Mouse (Mus musculus) limb, embryonic 10.5 days (tissue): ENCODE measurements around the gene Vstm4. TPM values are rescaled to one million over a fixed set of nuclear protein-coding genes. Genes with fewer than 3 reads are reported as not detected.

ENCODE experiments used
- DNase-seq: peaks from one replicate; pipeline ENCODE4 v3.0.0-alpha.2; 2017; ENCODE audit warnings: low spot score
- H3K27ac ChIP-seq: fragments of 300-500 bp; sonication (generic); 2 replicates; pipeline ENCODE4 v1.5.1; 2016; ENCODE audit warnings: mild to moderate bottlenecking
- H3K27me3 ChIP-seq: fragments of 300-500 bp; sonication (generic); 2 replicates; pipeline ENCODE4 v1.6.1; 2016; ENCODE audit warnings: low read depth, mild to moderate bottlenecking; ENCODE audit not compliant: poor library complexity, severe bottlenecking
- H3K36me3 ChIP-seq: fragments of 300-500 bp; sonication (generic); 2 replicates; pipeline ENCODE4 v1.6.1; 2016; ENCODE audit warnings: mild to moderate bottlenecking, moderate library complexity
- H3K4me1 ChIP-seq: fragments of 300-500 bp; sonication (generic); 2 replicates; pipeline ENCODE4 v1.6.1; 2016
- H3K4me3 ChIP-seq: fragments of 300-500 bp; sonication (generic); 2 replicates; pipeline ENCODE4 v1.5.1; 2016; ENCODE audit warnings: mild to moderate bottlenecking, moderate library complexity
- H3K9me3 ChIP-seq: fragments of 300-500 bp; sonication (generic); replicated peaks from 2 replicates; pipeline ENCODE4 v1.6.1; 2016; ENCODE audit warnings: mild to moderate bottlenecking
- WGBS: fragments of 180-500 bp; shearing (Covaris S2); methylation state at CpG from one replicate; pipeline ENCODE4 v1.1.7; 2016; 5-methylcytosine and 5-hydroxymethylcytosine counted together
- polyA plus RNA-seq: library from polyadenylated mRNA; unstranded; fragments of >200 nt; fragmentation: Nextera tagmentation; extraction: Ambion mirVana; gene quantifications from 2 replicates; pipeline ENCODE4 v1.2.1, GENCODE M21; 2016

Gene Vstm4
- polyA plus RNA-seq, 1 experiment from 2014 or later, result 1.4 TPM

DNA sequence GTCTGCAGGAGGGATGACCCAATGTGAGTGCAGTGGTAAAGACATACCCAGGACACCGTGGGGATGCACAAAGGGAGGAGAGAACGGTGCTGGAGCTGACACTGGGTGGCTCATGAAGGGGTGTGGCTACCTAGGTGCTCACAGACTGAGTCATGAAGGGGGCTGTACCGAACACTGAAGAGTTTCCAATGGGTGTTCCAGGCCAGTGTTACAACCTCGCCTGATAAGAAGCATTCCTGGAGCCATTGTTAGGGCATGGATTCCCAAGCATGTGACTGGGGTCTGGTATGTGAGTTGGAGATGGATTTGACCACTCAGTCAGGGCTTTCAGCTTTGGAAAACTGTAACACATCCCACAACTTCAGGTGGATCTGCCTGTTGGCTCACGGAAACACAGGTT is 15.4 kb downstream of the Vstm4 start:
- Histone ChIP-seq H3K4me3 (no peak overlapping the region), H3K9me3 (no peaks in the 10 kb centered on the region), H3K36me3 (no peaks in the 10 kb centered on the region), H3K27me3 (no peaks in the 10 kb centered on the region), H3K27ac (no peak overlapping the region), H3K4me1 (no peaks in the 10 kb centered on the region)
- WGBS, result 91% methylated on average over 5 of the region's 5 CpGs
- DNase-seq, result no peak

- Histone ChIP-seq H3K36me3 (no peaks in the 10 kb centered on the region), H3K27ac (no peak overlapping the region), H3K9me3 (no peaks in the 10 kb centered on the region), H3K4me3 (no peak overlapping the region), H3K27me3 (no peaks in the 10 kb centered on the region), H3K4me1 (no peaks in the 10 kb centered on the region; the same call in 1 of the 2 replicates)
- 83% methylated on average over 6 of the region's 6 CpGs for WGBS
- DNase-seq, result no peak
These were observed 21.0 kb downstream of the Vstm4 start for GRCm38 (mm10) chr14:32877549-32877948.

- Histone ChIP-seq H3K27ac (no peak overlapping the region), H3K9me3 (no peaks in the 10 kb centered on the region), H3K4me3 (no peak overlapping the region), H3K4me1 (no peaks in the 10 kb centered on the region; the same call in 1 of the 2 replicates), H3K27me3 (no peaks in the 10 kb centered on the region), H3K36me3 (no peaks in the 10 kb centered on the region)
- WGBS, result 95% methylated on average over 5 of the region's 5 CpGs
- no peak for DNase-seq
These were observed 23.8 kb downstream of the Vstm4 start for GRCm38 (mm10) chr14:32880332-32880731.

DNA sequence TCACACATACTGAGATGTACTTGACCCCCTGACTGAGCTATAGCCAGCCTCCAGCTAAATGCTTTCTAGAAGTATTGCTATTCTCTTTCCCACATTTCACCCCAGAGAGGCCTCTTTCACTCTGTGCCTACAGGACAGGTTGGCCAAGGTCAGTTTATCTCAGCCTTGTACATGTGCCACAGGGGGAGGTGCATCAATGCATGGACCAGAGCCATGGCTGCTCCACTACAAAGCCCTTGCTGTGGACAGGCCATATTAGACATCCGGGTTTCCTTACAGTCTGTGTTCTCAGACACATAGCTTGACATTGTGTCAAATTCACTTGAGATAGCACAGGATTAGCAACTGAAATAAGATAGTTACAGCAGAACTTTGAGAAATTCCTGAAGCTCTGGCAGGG is 25.1 kb downstream of the Vstm4 start:
- Histone ChIP-seq H3K9me3 (no peaks in the 10 kb centered on the region), H3K27me3 (no peaks in the 10 kb centered on the region), H3K4me3 (no peak overlapping the region), H3K36me3 (no peaks in the 10 kb centered on the region), H3K4me1 (no peaks in the 10 kb centered on the region; the same call in 1 of the 2 replicates), H3K27ac (no peak overlapping the region)
- no peak for DNase-seq
- 94% methylated on average over 1 of the region's 1 CpGs for WGBS

- no peaks in the 10 kb centered on the region for H3K9me3 ChIP-seq
- H3K4me3 ChIP-seq, result no peak overlapping the region
- H3K4me1 ChIP-seq, result peaks cover 11% of the 10 kb centered on the region
- peak overlapping the region; percentile 30; the same call in 1 of the 2 replicates for H3K27ac ChIP-seq
- no peaks in the 10 kb centered on the region for H3K36me3 ChIP-seq
- H3K27me3 ChIP-seq, result no peaks in the 10 kb centered on the region
- WGBS, result 60% methylated on average over 6 of the region's 6 CpGs
- peak; percentile 40 for DNase-seq
These were observed 32.5 kb downstream of the Vstm4 start for GRCm38 (mm10) chr14:32888876-32889674.

GRCm38 (mm10) chr14:32894341-32894853 is 37.8 kb downstream of the Vstm4 start:
- no peak overlapping the region for H3K4me3 ChIP-seq
- H3K27me3 ChIP-seq, result no peaks in the 10 kb centered on the region
- peaks cover 2% of the 10 kb centered on the region for H3K4me1 ChIP-seq
- no peak for DNase-seq
- WGBS, result 94% methylated on average over 4 of the region's 4 CpGs
- no peaks in the 10 kb centered on the region for H3K9me3 ChIP-seq
- H3K27ac ChIP-seq, result no peak overlapping the region
- H3K36me3 ChIP-seq, result no peaks in the 10 kb centered on the region

DNA sequence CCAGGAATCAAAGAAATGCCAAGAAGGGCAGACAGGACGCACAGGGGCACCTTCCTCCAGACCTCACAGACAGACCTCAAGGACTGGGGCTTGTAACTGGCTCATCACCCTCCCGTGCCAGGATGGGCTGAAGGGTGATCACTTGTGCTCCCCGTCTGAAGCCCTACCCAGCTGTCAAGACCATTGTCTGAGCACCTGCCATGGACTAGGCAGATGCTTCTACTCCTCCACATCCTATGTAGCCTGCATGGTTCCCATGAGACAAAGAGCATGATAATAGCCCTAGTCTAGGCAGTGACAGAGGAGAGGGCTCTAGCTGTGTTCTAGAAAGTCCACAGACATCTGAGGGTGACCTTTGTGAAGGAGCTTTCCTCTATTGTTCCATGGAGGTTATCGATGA is 38.3 kb downstream of the Vstm4 start:
- Histone ChIP-seq H3K27me3 (no peaks in the 10 kb centered on the region), H3K27ac (no peak overlapping the region), H3K4me3 (no peak overlapping the region), H3K36me3 (no peaks in the 10 kb centered on the region), H3K9me3 (no peaks in the 10 kb centered on the region), H3K4me1 (no peaks in the 10 kb centered on the region)
- 89% methylated on average over 4 of the region's 4 CpGs for WGBS
- DNase-seq, result no peak

- Histone ChIP-seq H3K9me3 (no peaks in the 10 kb centered on the region), H3K36me3 (no peaks in the 10 kb centered on the region), H3K27me3 (no peaks in the 10 kb centered on the region), H3K4me1 (no peaks in the 10 kb centered on the region), H3K4me3 (no peak overlapping the region), H3K27ac (no peak overlapping the region)
- no peak for DNase-seq
- WGBS, result 93% methylated on average over 2 of the region's 2 CpGs
These were observed 40.3 kb downstream of the Vstm4 start for GRCm38 (mm10) chr14:32896896-32897295.

DNA sequence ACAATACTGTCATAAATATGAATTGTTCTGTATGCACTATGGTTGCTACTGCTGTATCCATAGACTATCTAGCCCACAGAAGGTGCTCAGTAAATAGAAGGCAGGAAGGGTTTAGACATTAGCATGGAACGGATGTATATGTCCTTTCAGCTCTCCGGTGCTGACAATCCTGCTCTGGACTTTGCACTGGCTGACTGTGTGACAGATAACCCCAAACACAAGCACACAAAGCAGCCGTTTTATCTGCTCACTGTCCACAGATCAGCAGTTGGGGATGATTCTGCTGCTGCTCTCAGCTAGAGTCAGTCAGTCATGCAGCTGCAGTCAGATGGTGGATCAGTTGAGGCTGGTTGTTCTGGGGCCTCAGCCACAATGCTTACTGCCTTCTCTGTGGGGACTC is 46.6 kb downstream of the Vstm4 start:
- H3K27ac ChIP-seq, result no peak overlapping the region
- no peaks in the 10 kb centered on the region for H3K36me3 ChIP-seq
- 89% methylated on average over 3 of the region's 3 CpGs for whole genome bisulfite sequencing
- H3K27me3 ChIP-seq, result no peaks in the 10 kb centered on the region
- DNase-seq, result no peak
- no peak overlapping the region for H3K4me3 ChIP-seq
- H3K9me3 ChIP-seq, result no peaks in the 10 kb centered on the region
- no peaks in the 10 kb centered on the region for H3K4me1 ChIP-seq

DNA sequence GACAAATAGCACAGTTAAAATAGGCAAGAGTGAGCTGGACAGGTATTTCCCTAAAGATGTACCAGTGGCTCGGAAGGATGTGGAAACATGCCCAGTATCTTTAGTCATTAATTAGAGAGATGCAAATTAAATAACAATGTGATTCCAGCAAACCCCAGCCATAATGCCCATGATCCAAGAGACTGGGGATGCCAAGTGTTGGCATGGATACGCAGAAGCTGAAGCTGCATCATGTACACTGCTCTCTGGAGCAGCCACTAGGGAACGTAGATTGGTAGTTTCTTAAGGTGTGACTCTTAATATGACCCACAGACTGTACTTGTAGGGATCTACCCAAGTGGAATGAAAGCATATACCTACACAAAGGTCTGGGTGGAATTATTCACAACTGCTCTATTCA is 50.0 kb downstream of the Vstm4 start:
- WGBS, result 93% methylated on average over 3 of the region's 3 CpGs
- H3K4me1 ChIP-seq, result no peaks in the 10 kb centered on the region
- H3K36me3 ChIP-seq, result no peaks in the 10 kb centered on the region
- DNase-seq, result no peak
- H3K27ac ChIP-seq, result no peak overlapping the region
- H3K4me3 ChIP-seq, result no peak overlapping the region
- H3K9me3 ChIP-seq, result no peaks in the 10 kb centered on the region
- no peaks in the 10 kb centered on the region for H3K27me3 ChIP-seq

DNA sequence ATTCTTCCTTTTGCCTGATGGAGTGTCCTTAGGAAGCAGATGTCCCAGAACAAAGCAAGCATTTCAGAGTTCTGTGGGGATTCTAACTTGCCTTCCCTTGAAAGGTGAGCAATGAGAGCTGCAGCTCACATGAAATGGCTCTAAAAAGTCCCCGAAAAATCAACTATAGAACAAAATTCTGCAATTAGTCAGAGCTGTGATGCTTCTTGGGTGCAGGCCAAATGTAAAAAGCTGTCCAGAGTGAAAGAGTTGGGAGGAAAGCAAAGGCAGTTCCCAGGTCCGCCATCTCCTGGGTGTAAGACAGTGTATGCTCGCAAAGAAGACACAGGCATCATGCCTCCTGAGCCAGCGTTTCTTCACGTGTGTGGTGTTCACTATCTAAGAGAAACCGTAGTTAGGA is 52.6 kb downstream of the Vstm4 start:
- Histone ChIP-seq H3K36me3 (no peaks in the 10 kb centered on the region), H3K9me3 (no peaks in the 10 kb centered on the region), H3K27ac (no peak overlapping the region), H3K4me1 (no peaks in the 10 kb centered on the region), H3K27me3 (no peaks in the 10 kb centered on the region), H3K4me3 (no peak overlapping the region)
- WGBS, result 92% methylated on average over 6 of the region's 6 CpGs
- no peak for DNase-seq

- Histone ChIP-seq H3K27ac (no peak overlapping the region), H3K36me3 (no peaks in the 10 kb centered on the region), H3K4me3 (no peak overlapping the region), H3K27me3 (no peaks in the 10 kb centered on the region), H3K4me1 (no peaks in the 10 kb centered on the region), H3K9me3 (no peaks in the 10 kb centered on the region)
- 88% methylated on average over 4 of the region's 4 CpGs for WGBS
- no peak for DNase-seq
These were observed 54.6 kb downstream of the Vstm4 start for GRCm38 (mm10) chr14:32911187-32911586.

DNA sequence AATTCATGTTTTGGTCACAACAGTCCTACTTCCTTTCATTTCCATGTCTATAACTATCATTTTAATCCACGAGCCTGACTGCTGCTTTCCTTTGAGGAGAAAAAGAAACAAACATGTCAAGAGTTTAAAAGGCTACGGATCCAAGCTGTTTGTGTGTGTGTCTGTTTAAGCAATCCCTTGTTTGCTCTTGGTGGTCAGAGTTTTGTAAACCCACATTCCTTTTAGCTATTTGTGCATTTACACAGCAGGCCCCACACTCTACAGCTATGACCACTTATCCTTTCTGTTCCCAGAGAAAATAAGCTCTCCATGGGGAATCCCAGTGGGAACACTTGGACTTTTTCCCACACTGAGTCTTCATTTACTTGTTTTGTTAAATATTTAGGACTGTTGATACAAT is 58.8 kb downstream of the Vstm4 start:
- DNase-seq, result no peak
- Histone ChIP-seq H3K4me3 (no peak overlapping the region), H3K27ac (no peak overlapping the region), H3K36me3 (no peaks in the 10 kb centered on the region), H3K4me1 (no peaks in the 10 kb centered on the region), H3K9me3 (no peaks in the 10 kb centered on the region), H3K27me3 (no peaks in the 10 kb centered on the region)
- 84% methylated on average over 2 of the region's 2 CpGs for WGBS
